Comparison of ENCODE assay signal across 26 mouse cellular contexts in genomic region chr11:44754336-44754735, GRCm38 (mm10).
"Had no signal": no experiment of that assay in that cellular context is flagged by ENCODE, and none has a peak within 500 bp of the region (broad histone marks: within the 10 kb centered on the region; RNA-seq: fewer than 3 reads in every experiment).

No protein-coding gene starts in this region.

- H3K27me3 ChIP-seq: heart, embryonic 13.5 days; heart, embryonic 15.5 days; hindbrain, embryonic 12.5 days; intestine, embryonic 15.5 days; limb, embryonic 12.5 days; liver, embryonic 13.5 days; liver, embryonic 15.5 days had no signal

- H3K27ac ChIP-seq: gastrocnemius, adult 2 months; heart, embryonic 13.5 days; heart, embryonic 15.5 days; hindbrain, embryonic 12.5 days; hindbrain, embryonic 14.5 days; intestine, embryonic 15.5 days; limb, embryonic 12.5 days; liver, embryonic 13.5 days; liver, embryonic 15.5 days had no signal

- H3K9ac ChIP-seq: heart, embryonic 13.5 days; heart, embryonic 15.5 days; hindbrain, embryonic 12.5 days; hindbrain, embryonic 14.5 days; intestine, embryonic 15.5 days; limb, embryonic 12.5 days; liver, embryonic 13.5 days; liver, embryonic 15.5 days; liver, postnatal 0 days had no signal

- H3K9me3 ChIP-seq: heart, embryonic 13.5 days; heart, embryonic 15.5 days; hindbrain, embryonic 10.5 days; hindbrain, embryonic 12.5 days; intestine, embryonic 15.5 days; limb, embryonic 12.5 days; liver, embryonic 13.5 days; liver, embryonic 15.5 days had no signal

- DNase-seq: gastrocnemius, adult 2 months; gastrocnemius, postnatal 10 days; gastrocnemius, postnatal 25 days; heart, postnatal 14 days; heart, postnatal 4 days; kidney, adult 18-20 months; kidney, adult 8-10 months; kidney, postnatal 10 days; kidney, postnatal 36 days; layer of hippocampus, adult 9-11 months; layer of hippocampus, postnatal 36 days; left cerebral cortex, postnatal 4 days; liver; liver, embryonic 13.5 days; liver, postnatal 0 days had no signal

- ATAC-seq: hindbrain, embryonic 16.5 days; inflammation-experienced regulatory T-cells, adult 6 months; intestine, embryonic 15.5 days; intestine, postnatal 0 days; liver, postnatal 0 days had no signal

- H3K4me3 ChIP-seq: gastrocnemius, adult 2 months; heart, embryonic 13.5 days; heart, embryonic 15.5 days; hindbrain, embryonic 10.5 days; hindbrain, embryonic 12.5 days; intestine, embryonic 15.5 days; limb, embryonic 12.5 days; liver, embryonic 13.5 days; liver, embryonic 15.5 days had no signal

- H3K36me3 ChIP-seq: heart, embryonic 13.5 days; heart, embryonic 15.5 days; hindbrain, embryonic 10.5 days; hindbrain, embryonic 12.5 days; intestine, embryonic 15.5 days; limb, embryonic 12.5 days; liver, embryonic 13.5 days; liver, embryonic 15.5 days had no signal

- H3K4me1 ChIP-seq: heart, embryonic 15.5 days; intestine, embryonic 15.5 days; limb, embryonic 12.5 days; liver, embryonic 13.5 days; liver, embryonic 15.5 days had no signal
